Mouse (Mus musculus) lung, adult 18-20 months (tissue): ENCODE data around the gene Dnase2a.
A peak's percentile ranks its signal among the peaks of the same experiment; 100 is the strongest.

ENCODE experiments used
- DNase-seq, 2 experiments: peaks; one replicate each; pipeline ENCODE4 v3.0.0; 2022; ENCODE audit warnings: mixed read lengths in 2 of 2

The Dnase2a gene

GRCm38 (mm10) chr8:84908421-84909161, at the start of gene Dnase2a:
Dnase2a (plus strand) TSS chr8:84908560.
- peak; percentile 99 for DNase-seq

GRCm38 (mm10) chr8:84871376-84872308, 36.7 kb upstream of the Dnase2a start, which contains the start of gene Syce2:
Syce2 (plus strand) TSS chr8:84872111.
- DNase-seq, result peak; percentile 81 to 87

GRCm38 (mm10) chr8:84872309-84872965, 35.9 kb upstream of the Dnase2a start:
- peak; percentile 41 to 44 for DNase-seq

- no peak for DNase-seq
Observed at GRCm38 (mm10) chr8:84873016-84873415, 35.3 kb upstream of the Dnase2a start.

DNA sequence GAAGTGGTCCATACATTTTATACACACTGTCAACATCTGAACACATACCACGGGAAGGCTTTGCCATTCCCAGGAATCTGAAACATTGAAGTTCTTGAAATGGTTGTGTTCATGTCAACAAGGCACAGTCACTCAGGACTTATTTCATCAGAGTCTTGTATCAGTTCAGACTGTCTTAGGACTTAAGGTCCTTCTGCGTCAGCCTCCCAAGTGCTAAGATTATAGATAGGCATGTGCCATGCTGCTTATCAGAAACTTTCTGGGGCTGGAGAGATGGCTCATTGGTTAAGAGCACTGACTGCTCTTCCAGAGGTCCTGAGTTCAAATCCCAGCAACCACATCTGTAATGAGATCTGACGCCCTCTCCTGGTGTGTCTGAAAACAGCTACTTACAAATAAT, 34.0 kb upstream of the Dnase2a start:
- DNase-seq, result no peak

DNA sequence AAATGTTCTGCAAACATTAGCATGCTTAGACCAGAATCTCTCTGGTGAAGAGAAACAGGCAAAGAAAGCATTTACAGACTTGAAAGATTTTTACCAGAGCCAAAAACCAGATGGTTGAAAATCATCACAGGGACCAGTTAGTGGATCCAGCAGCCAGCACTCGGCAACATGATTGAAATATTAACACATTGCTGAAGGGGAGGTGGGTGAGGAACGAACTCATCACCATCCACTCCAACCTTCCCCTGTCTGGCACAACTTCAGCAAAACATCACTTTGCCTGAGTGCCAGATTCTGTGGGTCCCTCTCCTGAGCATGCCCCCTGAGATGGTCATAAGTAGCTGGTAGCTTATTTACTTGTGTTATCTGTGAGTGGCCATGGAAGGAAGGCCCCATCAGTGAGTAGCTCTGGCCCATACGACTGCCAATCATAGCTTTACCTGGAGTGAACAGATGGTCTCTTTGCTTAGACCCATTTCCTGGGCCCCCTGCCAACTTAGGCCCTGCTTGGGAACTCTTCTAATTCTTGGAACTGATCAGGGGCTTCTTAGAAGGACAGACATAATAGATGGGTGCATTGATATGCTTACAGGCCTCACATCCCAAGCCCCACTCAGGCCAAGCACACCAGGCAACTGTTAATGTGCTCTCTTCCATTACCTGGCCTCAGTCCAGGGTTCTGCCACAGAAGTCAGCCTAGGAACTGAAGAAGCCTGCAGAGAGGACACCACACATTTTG, 30.9 kb upstream of the Dnase2a start:
- DNase-seq, result no peak

- no peak for DNase-seq
Observed at GRCm38 (mm10) chr8:84878915-84879314, 29.4 kb upstream of the Dnase2a start.

DNA sequence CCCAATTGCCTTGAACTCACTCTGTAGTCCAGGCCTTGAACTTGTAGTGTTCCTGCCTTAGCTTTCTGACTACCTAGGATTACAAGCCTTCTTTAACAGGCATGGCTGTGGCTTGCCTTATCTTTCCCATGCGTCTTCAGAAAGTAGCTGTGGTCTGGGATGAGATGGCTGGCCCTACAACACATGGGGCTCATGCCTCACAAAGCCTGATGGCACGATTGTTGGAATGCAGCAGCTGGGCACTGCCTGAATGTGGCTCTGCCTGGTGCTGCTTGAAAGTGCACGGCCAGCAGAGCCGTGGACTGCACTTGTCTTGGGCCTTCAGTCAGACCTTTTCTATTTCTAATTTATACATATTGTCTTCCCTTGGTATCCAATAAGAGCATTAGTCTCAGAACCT, 23.6 kb upstream of the Dnase2a start:
- no peak for DNase-seq

DNA sequence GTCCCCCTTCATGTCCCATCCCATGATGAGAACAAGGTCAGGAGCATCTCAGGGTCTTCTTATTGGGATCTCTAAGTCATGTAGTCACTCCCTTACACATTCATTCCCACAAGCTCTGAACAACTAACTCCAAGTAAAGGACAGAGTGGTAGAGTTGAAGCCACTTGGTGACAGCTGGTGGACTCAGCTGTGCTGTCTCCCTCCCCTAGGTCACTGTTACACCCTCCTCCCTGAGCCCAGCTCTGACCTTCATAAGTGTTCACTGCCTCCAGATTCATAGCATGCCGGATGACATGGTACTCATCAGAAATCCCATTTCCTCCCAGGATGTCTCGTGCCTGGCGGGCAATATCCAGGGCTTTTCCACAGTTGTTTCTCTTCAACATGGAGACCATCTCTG, 20.1 kb upstream of the Dnase2a start:
- no peak for DNase-seq

DNA sequence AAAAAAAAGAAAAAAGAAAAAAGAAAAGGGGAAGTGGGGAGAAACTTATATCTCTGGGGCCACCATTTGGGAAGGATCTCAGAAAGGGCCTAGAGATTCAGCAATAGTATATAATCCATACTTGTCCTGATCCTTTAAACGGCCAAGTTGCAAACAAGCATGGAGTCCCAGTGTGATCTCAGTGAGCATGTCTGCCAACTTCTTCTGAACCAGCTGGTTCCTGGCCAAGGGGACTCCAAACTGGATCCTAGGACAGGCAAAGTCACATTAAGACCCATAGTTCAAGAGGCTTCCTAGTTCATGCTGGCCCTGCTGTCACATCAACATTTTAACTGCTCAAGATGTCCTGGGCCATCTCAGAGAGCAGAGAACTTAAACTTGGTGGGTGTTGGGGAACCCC, 19.2 kb upstream of the Dnase2a start:
- DNase-seq, result no peak

- no peak for DNase-seq
Observed at GRCm38 (mm10) chr8:84892993-84893708, 15.2 kb upstream of the Dnase2a start.

DNA sequence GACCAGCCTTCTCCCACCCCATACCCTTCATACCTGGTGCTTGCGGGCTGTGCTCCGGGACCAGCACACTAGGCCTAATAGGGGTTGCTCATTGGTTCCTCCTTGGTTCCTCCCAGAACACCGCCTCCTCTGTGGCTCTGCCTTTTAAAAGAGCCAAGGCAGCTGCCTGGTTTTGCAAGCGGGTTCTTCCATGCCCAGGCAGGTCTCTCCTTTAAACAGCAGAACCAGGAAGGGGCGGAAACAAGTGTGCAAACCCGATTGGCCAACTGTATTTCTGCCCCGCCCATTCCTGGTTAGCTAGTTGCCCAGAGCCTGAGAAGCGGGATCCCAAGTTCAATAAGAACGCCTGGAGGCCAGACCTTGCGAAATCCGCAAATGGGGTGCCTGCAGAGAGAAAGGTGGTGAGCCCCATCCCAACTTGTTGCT, 14.6 kb upstream of the Dnase2a start, which contains the start of gene Gcdh:
Gene Gcdh, minus strand, starts transcription at position 213 of the 426 bp plus-strand sequence.
- peak; percentile 97 to 98 for DNase-seq

DNA sequence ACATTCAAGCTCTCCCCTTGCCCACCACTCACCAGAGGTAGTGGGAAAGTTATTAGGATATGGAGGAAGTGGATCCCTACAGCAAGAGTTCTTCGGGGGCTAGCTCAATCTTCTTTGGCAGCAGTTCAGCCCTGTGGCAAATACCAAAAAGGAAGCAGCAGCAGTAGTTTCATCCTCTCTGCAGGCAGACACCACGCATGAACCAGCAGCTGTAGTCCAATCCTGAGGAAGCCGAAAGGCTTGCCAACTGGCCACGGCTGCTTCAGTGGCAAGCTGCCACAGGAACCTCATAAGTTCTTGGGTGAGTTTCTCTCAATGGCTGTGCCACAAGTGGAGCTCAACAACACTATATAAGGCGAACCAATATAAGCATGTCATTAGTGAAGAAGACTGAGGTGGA, 12.4 kb upstream of the Dnase2a start:
- DNase-seq, result no peak

GRCm38 (mm10) chr8:84901071-84901470, 7.3 kb upstream of the Dnase2a start:
- no peak for DNase-seq

- DNase-seq, result no peak
Observed at GRCm38 (mm10) chr8:84901752-84902151, 6.6 kb upstream of the Dnase2a start, which contains the start of gene Klf1. Klf1 (plus strand) TSS chr8:84901928.

GRCm38 (mm10) chr8:84902367-84902919, 5.9 kb upstream of the Dnase2a start:
- DNase-seq, result no peak

- peak; percentile 91 to 94 for DNase-seq
Observed at GRCm38 (mm10) chr8:84902920-84903661, 5.3 kb upstream of the Dnase2a start.

- no peak for DNase-seq
Observed at GRCm38 (mm10) chr8:84904351-84904750, 4.0 kb upstream of the Dnase2a start.

DNA sequence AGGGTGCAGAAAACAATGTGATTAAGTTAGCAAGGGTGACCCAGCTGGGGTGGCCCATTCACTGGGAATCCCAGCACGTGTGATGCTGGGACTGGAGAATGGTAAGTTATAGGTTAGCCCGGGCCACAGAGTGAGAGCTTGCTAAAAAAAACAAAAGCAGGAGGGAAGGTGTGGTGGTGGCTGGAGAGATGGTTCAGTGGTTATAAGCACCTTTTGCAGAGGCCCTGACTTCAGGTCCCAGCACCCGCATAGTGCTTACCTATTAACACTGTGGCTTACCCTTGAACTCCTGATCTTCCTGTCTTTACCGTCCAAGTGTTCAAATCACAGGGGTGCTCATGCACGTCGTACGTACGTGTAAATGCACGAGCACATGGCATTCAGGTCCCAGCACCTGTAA, 1.3 kb upstream of the Dnase2a start:
- DNase-seq, result no peak

DNA sequence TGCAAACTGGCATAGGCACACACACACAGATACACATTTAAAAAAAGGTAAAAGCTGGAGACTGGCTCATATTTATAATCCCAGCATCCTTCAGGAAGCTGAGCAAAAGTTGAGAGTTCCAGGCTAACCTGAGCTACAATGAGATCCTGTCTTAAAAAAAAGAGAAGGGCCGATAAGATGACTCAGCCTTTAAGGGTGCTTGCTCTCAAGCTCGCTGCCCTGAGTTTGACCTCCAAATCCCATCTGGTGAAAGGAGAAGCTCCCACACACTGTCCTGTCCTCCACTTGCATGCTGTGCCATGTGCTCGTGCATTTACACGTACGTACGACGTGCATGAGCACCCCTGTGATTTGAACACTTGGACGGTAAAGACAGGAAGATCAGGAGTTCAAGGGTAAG, 867 bp upstream of the Dnase2a start:
- DNase-seq, result no peak
